In the genomic region with DNA sequence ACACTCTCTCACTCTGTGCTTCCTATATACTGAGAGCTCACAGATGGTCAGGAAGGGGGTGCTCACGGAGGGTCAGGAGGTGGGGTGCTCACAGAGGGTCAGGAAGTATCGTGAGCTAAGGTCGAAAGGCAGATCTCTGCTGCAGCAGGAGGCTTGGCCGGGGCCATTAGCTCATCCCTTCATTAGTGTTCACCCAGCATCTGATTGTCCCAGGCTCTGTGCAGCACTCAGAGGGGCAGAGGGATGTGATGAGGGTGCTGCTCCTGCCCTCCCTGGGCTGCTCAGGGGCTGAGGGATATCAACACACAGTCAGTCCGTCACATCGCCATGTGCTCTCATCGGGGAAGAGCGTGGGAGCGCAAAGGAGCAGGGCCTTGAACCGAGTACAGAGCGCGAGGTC, we compare ENCODE assay signal across 11 mouse cellular contexts. TPM values are rescaled to one million over a fixed set of nuclear protein-coding genes. Genes with fewer than 3 reads are reported as not detected.
DNase-seq lines count a peak whose midpoint lies in the region; ATAC-seq and TF ChIP-seq lines count a peak whose summit lies in the region.
"Had no signal": no experiment of that assay in that cellular context is flagged by ENCODE, and none has a peak within 500 bp of the region (broad histone marks: within the 10 kb centered on the region; RNA-seq: fewer than 3 reads in every experiment).

No protein-coding gene starts in this region.

- TF ChIP-seq CTCF in kidney, postnatal 0 days (IDR thresholded peaks at IDR 0.05; ENCODE audit: low read depth) = no peak
- no peak; the same call in 1 of the 2 replicates for TF ChIP-seq CTCF in E14TG2a.4 (conservative IDR thresholded peaks at IDR 0.05; ENCODE audit: low read length)

- DNase-seq in kidney, postnatal 0 days (ENCODE audit: low spot score) = no peak
- DNase-seq in kidney, postnatal 4 days = no peak
- DNase-seq in gastrocnemius, postnatal 10 days = no peak
- DNase-seq: forebrain, postnatal 0 days had no signal

- ATAC-seq in kidney, postnatal 0 days (replicated peaks; ENCODE audit: low FRiP score, low read depth) = peak; percentile 3; the same call in 1 of the 2 replicates
- 0 out of 2 replicates have a peak, but pooled peaks have one; percentile 1 for ATAC-seq in common myeloid progenitor, adult 5-6 weeks (replicated peaks; ENCODE audit: low read depth, poor library complexity, severe bottlenecking)
- peak; percentile 8; the same call in 1 of the 2 replicates for ATAC-seq in limb, embryonic 12.5 days (ENCODE audit: insufficient number of reproducible peaks, insufficient read depth, low FRiP score, low TSS enrichment, low read depth)
- ATAC-seq in frontal cortex, adult (ENCODE audit: low TSS enrichment) = no peak
- ATAC-seq: forebrain, postnatal 0 days had no signal

- no peaks in the 10 kb centered on the region for H3K9me3 ChIP-seq in kidney, postnatal 0 days (replicated peaks; ENCODE audit: low read length)
- H3K9me3 ChIP-seq in E14TG2a.4 (ENCODE audit: low read length) = no peaks in the 10 kb centered on the region
- H3K9me3 ChIP-seq in limb, embryonic 12.5 days = no peaks in the 10 kb centered on the region
- H3K9me3 ChIP-seq: neural tube, embryonic 13.5 days had no signal

- H3K27ac ChIP-seq in kidney, postnatal 0 days = peak overlapping the region; percentile 78; the same call in 1 of the 2 replicates
- H3K27ac ChIP-seq in limb, embryonic 12.5 days = peak overlapping the region; percentile 87
- H3K27ac ChIP-seq: neural tube, embryonic 13.5 days had no signal

- H3K9ac ChIP-seq in kidney, postnatal 0 days (ENCODE audit: low read depth, low read length) = no peak overlapping the region
- peak overlapping the region; percentile 45; the same call in 1 of the 2 replicates for H3K9ac ChIP-seq in limb, embryonic 12.5 days (replicated peaks)
- H3K9ac ChIP-seq: forebrain, postnatal 0 days had no signal

- 0 out of 2 replicates have a peak, but pooled peaks cover 3% of the 10 kb centered on the region for H3K36me3 ChIP-seq in kidney, postnatal 0 days (ENCODE audit: insufficient read depth, low read length)
- 0 out of 2 replicates have a peak, but pooled peaks cover 2% of the 10 kb centered on the region for H3K36me3 ChIP-seq in E14TG2a.4 (ENCODE audit: insufficient read depth, low read length)
- H3K36me3 ChIP-seq in limb, embryonic 12.5 days = 0 out of 2 replicates have a peak, but pooled peaks cover 6% of the 10 kb centered on the region
- H3K36me3 ChIP-seq: neural tube, embryonic 13.5 days had no signal

- peak overlapping the region; percentile 21 for H3K4me2 ChIP-seq in kidney, postnatal 0 days (ENCODE audit: low read length)
- peak overlapping the region; percentile 48 for H3K4me2 ChIP-seq in limb, embryonic 12.5 days

- peaks cover 69% of the 10 kb centered on the region for H3K4me1 ChIP-seq in kidney, postnatal 0 days (replicated peaks; ENCODE audit: insufficient read depth, low read length)
- H3K4me1 ChIP-seq in E14TG2a.4 (replicated peaks; ENCODE audit: low read depth, low read length) = peaks cover 90% of the 10 kb centered on the region
- H3K4me1 ChIP-seq in limb, embryonic 12.5 days (replicated peaks) = peaks cover 80% of the 10 kb centered on the region

- no peak overlapping the region for H3K4me3 ChIP-seq in kidney, postnatal 0 days (replicated peaks; ENCODE audit: low read depth, low read length)
- peak overlapping the region; percentile 60 for H3K4me3 ChIP-seq in E14TG2a.4 (replicated peaks; ENCODE audit: low read length)
- H3K4me3 ChIP-seq in limb, embryonic 12.5 days (replicated peaks) = no peak overlapping the region
- H3K4me3 ChIP-seq: neural tube, embryonic 13.5 days had no signal

- no peaks in the 10 kb centered on the region for H3K27me3 ChIP-seq in kidney, postnatal 0 days (ENCODE audit: insufficient read depth, low read length)
- H3K27me3 ChIP-seq in E14TG2a.4 (ENCODE audit: insufficient read depth, low read length) = no peaks in the 10 kb centered on the region
- H3K27me3 ChIP-seq in limb, embryonic 12.5 days = no peaks in the 10 kb centered on the region
- H3K27me3 ChIP-seq: neural tube, embryonic 13.5 days; Patski had no signal

- WGBS in kidney, postnatal 0 days = 32% methylated on average over 12 of the region's 12 CpGs
- WGBS in limb, embryonic 12.5 days = 44% methylated on average over 12 of the region's 12 CpGs

RNA-seq across cellular contexts. Expression of a gene that starts 18.0 kb away (rescaled TPM):
- polyA plus RNA-seq in kidney, postnatal 0 days (2015; fragmentation: Nextera tagmentation; extraction: Ambion mirVana) = 48.3 and 53.1 TPM in 2 replicates
- total RNA-seq in common myeloid progenitor, adult 5-6 weeks (2017) = 31.2 and 72.4 TPM in 2 replicates
- 40.3 and 47.1 TPM in 2 replicates for polyA plus RNA-seq in limb, embryonic 12.5 days (2016; fragmentation: Nextera tagmentation; extraction: Ambion mirVana)
- 100 to 1,000 TPM; 107 to 130 TPM for total RNA-seq in gastrocnemius, postnatal 10 days (2021)

RNA-seq across cellular contexts. Expression of a gene that starts 34.8 kb away (rescaled TPM):
- 1,459 and 1,525 TPM in 2 replicates for polyA plus RNA-seq in kidney, postnatal 0 days (2015; fragmentation: Nextera tagmentation; extraction: Ambion mirVana)
- 1,584 and 1,794 TPM in 2 replicates for total RNA-seq in common myeloid progenitor, adult 5-6 weeks (2017)
- 1,237 and 1,243 TPM in 2 replicates for polyA plus RNA-seq in limb, embryonic 12.5 days (2016; fragmentation: Nextera tagmentation; extraction: Ambion mirVana)
- total RNA-seq in gastrocnemius, postnatal 10 days (2021) = 100 to 1,000 TPM; 938 to 959 TPM

RNA-seq across cellular contexts. Expression of a gene that starts 39.9 kb away (rescaled TPM):
- 19.6 and 20.2 TPM in 2 replicates for polyA plus RNA-seq in kidney, postnatal 0 days (2015; fragmentation: Nextera tagmentation; extraction: Ambion mirVana)
- total RNA-seq in common myeloid progenitor, adult 5-6 weeks (2017) = 3.6 and 14.3 TPM in 2 replicates
- polyA plus RNA-seq in limb, embryonic 12.5 days (2016; fragmentation: Nextera tagmentation; extraction: Ambion mirVana) = 21.9 and 24.9 TPM in 2 replicates
- total RNA-seq in gastrocnemius, postnatal 10 days (2021) = 10 to 100 TPM; 12.7 to 16.6 TPM

RNA-seq across cellular contexts. Expression of a gene that starts 40.6 kb away (rescaled TPM):
- polyA plus RNA-seq in kidney, postnatal 0 days (2015; fragmentation: Nextera tagmentation; extraction: Ambion mirVana) = 20.7 and 24.5 TPM in 2 replicates
- total RNA-seq in common myeloid progenitor, adult 5-6 weeks (2017) = 32.6 and 41.8 TPM in 2 replicates
- 55.4 and 57.4 TPM in 2 replicates for polyA plus RNA-seq in limb, embryonic 12.5 days (2016; fragmentation: Nextera tagmentation; extraction: Ambion mirVana)
- total RNA-seq in gastrocnemius, postnatal 10 days (2021) = 10 to 100 TPM; 33.4 to 41.7 TPM

RNA-seq across cellular contexts. Expression of a gene that starts 58.4 kb away (rescaled TPM):
- 0.97 and 0.98 TPM in 2 replicates for polyA plus RNA-seq in kidney, postnatal 0 days (2015; fragmentation: Nextera tagmentation; extraction: Ambion mirVana)
- total RNA-seq in common myeloid progenitor, adult 5-6 weeks (2017) = not detected in 2 replicates
- not detected in 2 replicates for polyA plus RNA-seq in limb, embryonic 12.5 days (2016; fragmentation: Nextera tagmentation; extraction: Ambion mirVana)
- total RNA-seq in gastrocnemius, postnatal 10 days (2021) = not detected
- total RNA-seq: forebrain, postnatal 0 days; left cerebral cortex, postnatal 10 days had no signal
- polyA plus RNA-seq: forebrain, postnatal 0 days; Patski had no signal
